Mouse (Mus musculus) spleen, adult 2 months (tissue): ENCODE data around the gene Gmppa. TPM values are rescaled to one million over a fixed set of nuclear protein-coding genes. Genes with fewer than 3 reads are reported as not detected.

Experiments used
- DNase-seq, 2 experiments: peaks; one replicate each; pipeline versions ENCODE4 v3.0.0 to v3.0.0-alpha.2; 2012 to 2021; ENCODE audit warnings: low spot score in 2 of 2, low read depth in 1 of 2
- H3K27ac ChIP-seq: fragments of 200-500 bp; 2 replicates; pipeline ENCODE4 v1.5.1; 2012; ENCODE audit warnings: low read length, inconsistent platforms; ENCODE audit not compliant: insufficient read depth
- H3K27me3 ChIP-seq: fragments of 200-500 bp; 2 replicates; pipeline ENCODE4 v1.6.1; 2012; ENCODE audit warnings: mild to moderate bottlenecking, moderate library complexity, low read length, inconsistent platforms; ENCODE audit not compliant: control insufficient read depth, insufficient read depth
- H3K36me3 ChIP-seq: fragments of 200-500 bp; 2 replicates; pipeline ENCODE4 v1.6.1; 2012; ENCODE audit warnings: mild to moderate bottlenecking, low read length, inconsistent platforms; ENCODE audit not compliant: control insufficient read depth, insufficient read depth
- H3K4me1 ChIP-seq: fragments of 200-500 bp; 2 replicates; pipeline ENCODE4 v1.6.1; 2011; ENCODE audit warnings: inconsistent platforms; ENCODE audit not compliant: control insufficient read depth, insufficient read depth, insufficient read length
- H3K4me3 ChIP-seq: fragments of 200-500 bp; 2 replicates; pipeline ENCODE4 v1.5.1; 2011; ENCODE audit warnings: mild to moderate bottlenecking, inconsistent platforms; ENCODE audit not compliant: insufficient read depth, insufficient read length; ENCODE audit errors: extremely low read depth
- CTCF ChIP-seq: fragments of 200-500 bp; IDR thresholded peaks from 2 replicates; pipeline ENCODE4 v1.5.1; 2011; ENCODE audit warnings: mild to moderate bottlenecking, inconsistent platforms; ENCODE audit not compliant: insufficient read depth, insufficient read length, insufficient replicate concordance; ENCODE audit errors: extremely low read depth
- POLR2A ChIP-seq: fragments of 200-500 bp; IDR thresholded peaks from 2 replicates; pipeline ENCODE4 v1.6.1; 2011; ENCODE audit warnings: low read depth, low read length, inconsistent platforms
- WGBS: fragments of 180-500 bp; shearing (Covaris S2); methylation state at CpG from one replicate; pipeline ENCODE4 v1.1.7; 2018; 5-methylcytosine and 5-hydroxymethylcytosine counted together
- polyA plus RNA-seq: library from polyadenylated mRNA; depleted of rRNA; stranded (reverse); fragments of >200 nt; gene quantifications from 2 replicates; pipeline ENCODE4 v1.2.3, GENCODE M21; 2012

Gmppa gene
- polyA plus RNA-seq, 1 experiment, result 85.1 TPM

DNA sequence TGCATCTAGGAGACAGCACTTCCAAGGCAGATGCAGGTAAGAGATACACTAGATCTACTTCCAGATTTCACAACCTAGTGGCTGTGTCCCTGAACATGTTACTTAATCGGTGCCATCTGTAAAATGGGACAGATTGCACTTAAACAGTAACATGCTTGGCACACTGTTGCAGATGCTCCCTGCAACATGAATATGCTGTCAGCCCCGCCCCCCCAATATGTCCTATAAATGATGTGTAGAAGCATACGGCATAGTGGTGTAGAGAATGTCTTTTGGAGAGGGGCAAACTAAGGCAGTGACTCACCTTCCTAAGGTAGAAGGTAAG, 42.2 kb downstream of the Gmppa start:
- 37% methylated on average over 3 of the region's 3 CpGs for WGBS
- H3K27ac ChIP-seq, result no peak overlapping the region
- H3K4me1 ChIP-seq, result peaks cover 19% of the 10 kb centered on the region
- peaks cover 16% of the 10 kb centered on the region for H3K36me3 ChIP-seq
- no peak overlapping the region for H3K4me3 ChIP-seq
- no peak for DNase-seq
- TF ChIP-seq CTCF (no peak), POLR2A (no peak)
- H3K27me3 ChIP-seq, result no peaks in the 10 kb centered on the region

DNA sequence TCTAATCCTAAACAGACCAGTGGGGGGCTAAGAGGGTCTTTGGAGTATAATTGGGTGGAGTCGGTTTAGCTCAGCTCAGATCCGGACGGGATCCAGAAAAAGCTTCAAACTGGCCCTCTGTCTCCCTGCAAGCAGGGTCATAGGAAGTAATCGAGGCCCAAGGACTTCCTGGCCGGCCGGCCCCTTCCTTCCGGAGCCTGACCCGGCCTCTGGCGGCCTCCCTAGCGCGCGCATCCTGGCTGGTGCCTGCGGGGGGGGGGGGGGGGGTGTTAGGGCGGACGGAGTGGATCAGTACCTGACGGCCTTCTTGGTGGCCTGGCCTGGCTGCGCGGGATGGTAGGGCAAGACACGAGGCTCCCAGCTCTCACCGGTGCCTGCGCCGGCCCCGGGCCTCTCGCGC, 42.8 kb downstream of the Gmppa start:
- H3K36me3 ChIP-seq, result peaks cover 16% of the 10 kb centered on the region
- H3K4me3 ChIP-seq, result peak overlapping the region; percentile 79
- H3K4me1 ChIP-seq, result peaks cover 19% of the 10 kb centered on the region
- peak in 1 of 2 experiments; percentile 37 for DNase-seq
- TF ChIP-seq POLR2A (no peak), CTCF (no peak)
- no peaks in the 10 kb centered on the region for H3K27me3 ChIP-seq
- H3K27ac ChIP-seq, result peak overlapping the region; percentile 84
- 1% methylated on average over 22 of the region's 25 CpGs for WGBS

DNA sequence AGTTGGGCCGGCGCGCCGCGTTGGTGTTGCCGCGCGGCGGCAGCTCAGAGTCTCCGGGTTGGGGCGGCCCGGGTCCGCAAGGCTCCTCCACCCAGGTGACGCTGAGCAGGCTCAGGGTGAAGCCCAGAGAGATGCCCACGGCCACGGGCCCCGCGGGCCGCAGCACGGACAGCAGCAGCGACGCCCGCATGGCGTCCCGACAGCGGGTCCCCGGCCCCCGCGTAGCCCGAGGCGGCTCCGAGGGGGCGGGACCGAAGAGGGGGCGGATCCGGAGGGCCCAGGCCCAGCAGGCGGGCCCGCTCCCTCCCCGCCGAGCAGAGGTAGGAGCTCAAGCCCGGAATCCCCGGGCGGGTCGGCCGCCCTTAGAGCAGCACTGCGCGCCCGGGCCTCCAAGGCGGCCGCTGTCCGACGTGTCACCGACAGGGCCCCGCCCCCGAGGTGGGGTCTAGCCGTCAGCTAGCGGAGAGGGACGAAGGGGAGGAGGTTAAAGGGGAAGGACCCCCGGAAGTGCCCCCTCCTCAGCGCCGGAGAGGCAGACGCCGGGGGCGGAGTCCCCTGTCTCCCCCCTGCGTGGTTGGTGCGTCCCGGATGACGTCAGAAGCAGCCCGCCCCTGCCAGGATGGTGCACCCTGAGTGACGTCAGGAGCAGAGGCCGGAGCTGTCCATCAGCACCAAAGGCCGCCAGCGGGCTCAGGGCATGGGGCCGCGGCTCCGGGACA, 43.3 kb downstream of the Gmppa start, which contains the start of the genes Chpf and Tmem198:
Gene Chpf (minus strand): TSS at position 392 of the 719 bp plus-strand sequence.
Gene Tmem198 (plus strand): TSS at position 617 of the 719 bp plus-strand sequence.
- H3K4me1 ChIP-seq, result peaks cover 19% of the 10 kb centered on the region
- TF ChIP-seq POLR2A (peak; percentile 2; the same call in 1 of the 2 replicates), CTCF (no peak)
- peak; percentile 84 to 94 for DNase-seq
- peaks cover 15% of the 10 kb centered on the region for H3K36me3 ChIP-seq
- no peaks in the 10 kb centered on the region for H3K27me3 ChIP-seq
- under 1% methylated on average over 75 of the region's 76 CpGs for WGBS
- peak within 1 kb of the TSS; percentile 84 for H3K27ac ChIP-seq
- peak within 1 kb of the TSS; percentile 79 for H3K4me3 ChIP-seq

GRCm38 (mm10) chr1:75479635-75479989, 43.9 kb downstream of the Gmppa start:
- WGBS, result 5% methylated on average over 24 of the region's 24 CpGs
- Histone ChIP-seq H3K4me3 (peak overlapping the region; percentile 79), H3K36me3 (peaks cover 15% of the 10 kb centered on the region), H3K4me1 (peaks cover 19% of the 10 kb centered on the region), H3K27me3 (peaks cover 4% of the 10 kb centered on the region; the same call in 1 of the 2 replicates), H3K27ac (no peak overlapping the region)
- DNase-seq, result no peak
- TF ChIP-seq POLR2A (no peak), CTCF (no peak)

- Histone ChIP-seq H3K4me3 (no peak overlapping the region), H3K36me3 (peaks cover 11% of the 10 kb centered on the region), H3K27me3 (peaks cover 7% of the 10 kb centered on the region; the same call in 1 of the 2 replicates), H3K4me1 (peaks cover 19% of the 10 kb centered on the region), H3K27ac (no peak overlapping the region)
- DNase-seq, result no peak
- no peak for TF ChIP-seq CTCF
- TF ChIP-seq POLR2A, result no peak
- 26% methylated on average over 13 of the region's 13 CpGs for WGBS
These were observed 44.3 kb downstream of the Gmppa start for GRCm38 (mm10) chr1:75480036-75480435.

DNA sequence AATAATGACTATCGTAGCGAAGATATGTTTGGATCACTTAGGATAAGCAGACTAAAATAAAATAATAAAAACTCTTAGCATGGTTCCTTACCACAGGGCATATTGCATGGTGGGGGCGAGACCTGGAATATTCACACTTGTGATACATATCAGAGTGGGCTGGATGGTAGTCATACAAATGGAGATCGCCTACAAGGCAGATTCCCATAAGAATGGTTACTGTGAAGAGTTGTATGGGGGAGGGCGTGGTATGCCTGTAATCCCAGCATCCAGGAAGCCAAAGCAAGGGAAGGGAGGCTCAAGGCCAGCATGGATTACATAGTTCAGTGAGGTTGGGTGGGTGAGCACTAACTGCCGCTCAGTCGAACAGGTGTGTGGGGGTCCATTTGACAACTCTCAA, 45.0 kb downstream of the Gmppa start:
- H3K36me3 ChIP-seq, result peaks cover 4% of the 10 kb centered on the region; the same call in 1 of the 2 replicates
- H3K4me1 ChIP-seq, result peaks cover 19% of the 10 kb centered on the region
- no peak for TF ChIP-seq POLR2A
- TF ChIP-seq CTCF, result no peak
- 85% methylated on average over 7 of the region's 7 CpGs for WGBS
- no peak overlapping the region for H3K27ac ChIP-seq
- peaks cover 8% of the 10 kb centered on the region; the same call in 1 of the 2 replicates for H3K27me3 ChIP-seq
- no peak overlapping the region for H3K4me3 ChIP-seq
- no peak for DNase-seq

- no peak overlapping the region for H3K4me3 ChIP-seq
- no peak for DNase-seq
- no peak for TF ChIP-seq CTCF
- TF ChIP-seq POLR2A, result no peak
- 9% methylated on average over 24 of the region's 24 CpGs for WGBS
- H3K36me3 ChIP-seq, result no peaks in the 10 kb centered on the region
- H3K4me1 ChIP-seq, result peaks cover 3% of the 10 kb centered on the region; the same call in 1 of the 2 replicates
- peaks cover 19% of the 10 kb centered on the region; the same call in 1 of the 2 replicates for H3K27me3 ChIP-seq
- H3K27ac ChIP-seq, result no peak overlapping the region
These were observed 50.8 kb downstream of the Gmppa start for GRCm38 (mm10) chr1:75486561-75486960.
